Mouse (Mus musculus): ENCODE data around the gene Pcnx3.

Gene Pcnx3

DNA sequence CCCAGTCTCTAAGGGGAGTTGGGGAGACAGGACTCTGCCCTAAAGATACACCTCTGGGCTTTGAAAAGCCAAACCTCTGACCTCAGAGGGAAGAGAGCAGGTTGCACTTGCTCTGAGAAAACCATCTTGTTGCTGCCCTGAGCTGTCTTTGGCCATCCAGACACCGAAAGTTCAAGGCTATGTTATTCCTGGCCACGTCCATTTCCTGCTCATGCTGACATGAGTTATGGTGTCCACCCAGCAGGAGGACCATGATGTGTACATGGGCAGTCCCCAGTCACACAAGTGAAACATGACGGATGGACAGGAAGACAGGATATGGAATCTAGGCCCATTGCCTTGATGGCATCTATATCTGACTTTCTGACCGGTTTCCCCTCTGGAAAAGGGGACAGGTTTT, 8.3 kb downstream of the Pcnx3 start:
- no peak for DNase-seq (ENCODE audit: low spot score)

DNA sequence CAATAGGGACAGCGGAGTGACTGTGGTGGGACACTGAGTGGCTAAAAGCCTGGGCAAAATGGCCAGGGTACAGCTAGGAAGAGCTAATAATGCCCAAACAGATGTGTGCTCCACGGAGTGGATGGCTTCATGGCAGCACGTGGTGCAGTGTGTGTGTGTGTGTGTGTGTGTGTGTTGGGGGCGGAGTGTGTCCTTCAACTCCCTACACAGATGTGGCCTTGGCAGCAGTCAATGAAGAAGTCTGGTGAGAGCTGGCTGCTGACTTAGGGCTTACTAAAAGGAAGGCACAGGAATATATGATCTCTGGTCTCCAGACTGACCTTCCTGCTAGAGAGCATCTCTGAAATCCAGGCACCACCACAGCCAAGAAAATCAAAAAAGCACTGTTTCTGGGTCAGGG, 20.3 kb downstream of the Pcnx3 start:
- DNase-seq (ENCODE audit: low spot score): no peak

DNA sequence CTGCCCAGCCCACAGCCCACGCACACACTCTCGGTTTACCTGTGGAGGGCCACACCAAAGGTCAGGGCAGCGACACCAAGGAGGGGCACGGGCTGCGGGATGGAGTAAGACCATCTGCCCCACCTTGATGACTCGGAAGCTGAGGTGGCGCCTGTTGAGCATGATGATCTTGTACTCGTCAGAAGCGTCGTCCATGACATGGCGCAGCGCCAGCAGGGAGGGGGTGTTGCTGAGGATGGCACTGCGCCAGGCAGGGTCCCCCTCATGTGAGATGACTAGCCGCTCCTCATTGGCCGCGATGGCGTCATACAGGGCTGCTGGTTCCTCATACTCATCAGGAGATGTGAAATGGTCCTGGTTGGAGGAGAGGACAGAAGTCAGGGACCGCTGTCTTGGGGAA, 22.3 kb downstream of the Pcnx3 start:
- DNase-seq (ENCODE audit: low spot score): peak; percentile 74

DNA sequence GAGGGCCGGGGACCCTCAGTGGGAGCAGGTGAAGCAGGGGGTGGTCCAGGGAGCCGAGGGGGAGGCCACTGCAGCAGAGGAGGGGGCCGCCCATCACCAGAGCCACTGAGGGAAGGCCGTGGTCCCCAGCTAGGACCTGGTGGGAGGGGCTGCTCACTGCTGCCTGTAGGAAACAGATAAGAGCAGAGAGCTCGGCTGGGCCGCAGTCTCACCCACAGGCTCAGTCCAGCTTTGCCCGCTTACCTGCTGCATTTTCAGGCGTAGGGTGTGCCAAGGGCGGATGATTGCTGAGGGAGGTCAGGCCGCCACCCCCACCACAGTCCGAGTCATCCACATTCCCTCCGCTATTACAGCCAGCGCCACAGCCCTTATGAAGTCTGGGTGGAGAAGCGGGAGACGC, 23.2 kb downstream of the Pcnx3 start:
- DNase-seq (ENCODE audit: low spot score): no peak

- no peak for DNase-seq (ENCODE audit: low spot score)
Measured at GRCm38 (mm10) chr19:5664669-5665257, 23.9 kb downstream of the Pcnx3 start.

DNA sequence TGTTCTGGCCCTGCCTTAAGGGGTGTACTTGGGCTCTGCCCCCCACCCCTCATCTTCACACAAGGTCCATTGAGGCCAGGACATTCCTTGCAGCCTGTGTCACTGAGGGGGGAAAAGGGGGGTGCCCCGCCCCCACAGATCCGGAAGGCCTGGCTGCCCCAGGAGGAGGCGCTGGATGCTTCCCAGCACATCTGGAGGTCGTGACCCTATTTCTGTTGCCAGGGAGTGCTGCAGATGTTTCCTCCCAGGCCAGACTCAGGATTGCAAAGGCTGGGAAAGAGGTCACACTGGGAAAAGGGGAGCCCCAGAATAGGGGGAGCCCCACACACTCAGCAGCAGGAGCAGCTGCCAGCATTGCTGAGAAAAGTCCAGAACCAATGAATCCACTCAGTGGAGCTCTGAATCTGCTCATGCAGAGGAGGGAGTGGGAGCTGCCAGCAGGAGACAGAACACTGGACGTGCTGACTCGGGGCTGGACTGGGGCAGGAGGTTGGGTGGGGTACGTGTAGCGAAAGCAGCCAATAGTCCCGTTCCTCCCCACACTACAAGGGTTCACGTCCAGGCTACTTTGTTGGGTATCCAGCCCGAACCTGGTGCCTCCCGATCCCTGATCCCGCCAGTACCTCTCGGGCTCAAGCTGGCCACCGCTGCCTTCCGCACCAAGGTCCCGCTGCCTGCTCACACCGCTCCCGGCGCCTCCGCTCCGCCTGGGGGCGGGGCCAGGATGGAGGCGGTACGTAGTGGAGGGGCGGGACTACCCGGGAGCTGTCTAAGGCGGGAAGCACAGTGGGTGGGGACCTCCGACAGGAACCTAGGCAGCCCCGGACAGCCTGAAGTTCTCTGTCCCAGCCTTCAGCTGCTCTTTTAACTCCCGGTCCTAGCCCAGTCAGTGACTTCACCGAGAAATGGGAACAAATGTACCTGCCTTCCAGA, 25.5 kb downstream of the Pcnx3 start, which contains the start of gene Sipa1:
Gene Sipa1, minus strand, starts transcription at position 727 of the 933 bp plus-strand sequence.
- peak; percentile 96 for DNase-seq (ENCODE audit: low spot score)

GRCm38 (mm10) chr19:5662310-5662709, 26.4 kb downstream of the Pcnx3 start:
- no peak for DNase-seq (ENCODE audit: low spot score)

GRCm38 (mm10) chr19:5660942-5661751, 27.6 kb downstream of the Pcnx3 start:
- no peak for DNase-seq (ENCODE audit: low spot score)

- DNase-seq (ENCODE audit: low spot score): no peak
Measured at GRCm38 (mm10) chr19:5654720-5655298, 33.9 kb downstream of the Pcnx3 start.

GRCm38 (mm10) chr19:5653969-5654719, 34.6 kb downstream of the Pcnx3 start:
- DNase-seq (ENCODE audit: low spot score): no peak

DNA sequence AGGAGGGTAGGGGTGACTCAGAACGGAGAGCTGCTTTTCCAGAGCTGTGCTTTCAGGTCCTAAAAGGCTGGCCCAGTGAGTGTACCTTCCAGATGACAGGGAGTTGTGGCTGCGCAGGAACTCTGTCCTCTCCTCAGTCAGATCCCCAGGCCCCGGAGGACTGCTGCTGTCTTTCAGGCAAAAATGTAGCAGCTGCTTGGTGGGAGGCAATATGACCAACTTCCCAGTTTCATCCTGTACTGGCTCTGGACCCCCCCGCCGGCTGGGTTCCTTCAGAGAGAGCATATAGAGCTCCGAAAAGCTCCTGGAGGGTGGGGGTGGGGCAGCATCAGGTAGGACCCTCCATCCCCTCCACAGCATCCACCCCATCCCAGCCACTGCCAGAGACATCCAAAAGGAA, 36.1 kb downstream of the Pcnx3 start:
- no peak for DNase-seq (ENCODE audit: low spot score)

- DNase-seq (ENCODE audit: low spot score): no peak
Measured at GRCm38 (mm10) chr19:5651502-5652274, 37.0 kb downstream of the Pcnx3 start.

GRCm38 (mm10) chr19:5649298-5649741, 39.4 kb downstream of the Pcnx3 start:
- DNase-seq (ENCODE audit: low spot score): no peak

DNA sequence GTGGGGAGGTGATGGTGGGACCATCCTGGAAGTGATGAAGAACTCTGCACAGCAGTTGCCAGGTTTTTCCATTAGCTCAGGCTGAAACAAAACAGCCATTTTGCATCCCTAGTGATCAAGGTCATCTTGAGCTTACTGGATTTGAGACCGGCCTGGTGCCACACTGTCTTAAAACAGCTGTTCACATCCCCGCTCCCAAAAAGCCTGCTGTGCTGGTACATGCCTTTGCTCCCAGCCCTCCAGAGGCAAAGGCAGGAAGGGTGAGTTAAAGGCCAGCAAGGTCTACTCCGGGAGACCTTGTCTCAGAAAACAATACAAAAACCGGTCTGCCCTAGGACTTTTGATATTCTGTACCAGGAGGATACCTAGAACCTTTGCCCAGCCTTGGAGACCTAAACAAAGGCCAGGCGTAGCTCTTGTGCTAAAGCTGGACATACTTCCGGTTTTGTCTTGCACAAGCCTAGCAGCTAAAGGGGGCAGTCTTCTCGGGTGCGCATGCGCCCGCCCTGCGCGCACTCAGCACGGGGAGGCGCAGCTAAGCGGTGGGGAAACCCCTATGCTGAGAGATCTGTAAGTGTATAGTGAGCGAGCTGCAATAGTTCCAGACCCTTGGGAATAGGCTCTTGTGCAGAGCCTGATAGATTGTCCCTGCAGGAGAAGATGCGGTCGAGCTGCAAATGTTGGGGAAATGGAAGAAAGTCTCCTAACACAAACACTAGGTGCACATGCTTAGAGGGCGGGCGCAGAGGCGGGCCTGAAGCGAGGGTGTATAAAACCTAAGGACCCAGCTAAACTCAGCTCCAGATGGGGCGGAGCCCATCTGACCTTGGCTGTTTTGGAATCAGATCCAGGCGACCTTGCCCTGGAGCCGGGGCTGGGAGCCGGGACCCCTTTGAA, 40.1 kb downstream of the Pcnx3 start:
- peak; percentile 79 for DNase-seq (ENCODE audit: low spot score)

GRCm38 (mm10) chr19:5647791-5648190, 40.9 kb downstream of the Pcnx3 start:
- no peak for DNase-seq (ENCODE audit: low spot score)

- peak; percentile 42 for DNase-seq (ENCODE audit: low spot score)
Measured at GRCm38 (mm10) chr19:5646731-5647330, 41.9 kb downstream of the Pcnx3 start.

DNA sequence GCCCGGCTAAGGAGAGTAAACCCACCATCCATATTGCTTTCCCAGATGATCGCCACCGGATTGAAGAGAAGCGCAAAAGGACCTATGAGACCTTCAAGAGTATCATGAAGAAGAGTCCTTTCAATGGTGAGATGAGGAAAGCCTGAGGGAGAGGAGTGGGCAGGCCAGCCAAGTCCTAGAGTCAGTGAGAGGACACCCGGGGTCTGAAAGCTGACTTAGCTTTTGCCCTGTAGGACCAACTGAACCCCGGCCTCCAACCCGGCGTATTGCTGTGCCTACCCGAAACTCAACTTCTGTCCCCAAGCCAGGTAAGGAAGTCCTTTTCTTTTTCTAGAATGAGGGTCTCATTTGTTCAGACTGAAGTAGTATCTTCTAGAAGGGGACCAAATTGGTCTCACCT, 43.4 kb downstream of the Pcnx3 start:
- no peak for DNase-seq (ENCODE audit: low spot score)

GRCm38 (mm10) chr19:5641641-5642040, 47.1 kb downstream of the Pcnx3 start:
- no peak for DNase-seq (ENCODE audit: low spot score)

DNA sequence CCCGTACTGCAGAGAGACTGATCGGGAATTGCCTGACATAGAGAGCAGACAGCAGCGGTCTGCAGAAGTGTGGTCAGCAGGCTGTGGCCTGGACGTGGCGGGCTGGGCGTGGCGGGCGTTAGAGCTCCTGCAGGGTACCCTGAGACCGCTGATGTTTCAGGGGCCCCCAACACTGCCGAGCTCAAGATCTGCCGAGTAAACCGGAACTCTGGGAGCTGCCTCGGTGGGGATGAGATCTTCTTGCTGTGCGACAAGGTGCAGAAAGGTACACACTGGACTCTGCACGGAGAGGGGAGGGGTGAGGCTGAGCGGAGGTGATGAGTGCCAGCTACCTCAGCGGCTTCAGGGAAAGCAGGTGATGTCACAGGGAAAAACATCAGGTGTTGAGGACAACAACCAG, 47.7 kb downstream of the Pcnx3 start:
- no peak for DNase-seq (ENCODE audit: low spot score)
